Mouse (Mus musculus) lung, adult 2 months (tissue): Measurements from ENCODE around the gene Hunk.

ENCODE experiments used
- CTCF ChIP-seq: fragments of 200-500 bp; IDR thresholded peaks from 2 replicates; pipeline ENCODE4 v1.5.1; 2011; ENCODE audit warnings: mild to moderate bottlenecking, low read length, control low read depth; ENCODE audit not compliant: insufficient read depth
- POLR2A ChIP-seq: fragments of 200-500 bp; IDR thresholded peaks from 2 replicates; pipeline ENCODE4 v1.6.1; 2011; ENCODE audit warnings: low read depth, mild to moderate bottlenecking, control low read depth, low read length, borderline replicate concordance; ENCODE audit errors: extremely low read depth

GRCm38 (mm10) chr16:90385326-90385687 lies 506 bp upstream of the Hunk start:
- no peak for TF ChIP-seq POLR2A
- TF ChIP-seq CTCF: no peak
